Mouse (Mus musculus): ENCODE data around the gene Lama4.

The Lama4 gene

DNA sequence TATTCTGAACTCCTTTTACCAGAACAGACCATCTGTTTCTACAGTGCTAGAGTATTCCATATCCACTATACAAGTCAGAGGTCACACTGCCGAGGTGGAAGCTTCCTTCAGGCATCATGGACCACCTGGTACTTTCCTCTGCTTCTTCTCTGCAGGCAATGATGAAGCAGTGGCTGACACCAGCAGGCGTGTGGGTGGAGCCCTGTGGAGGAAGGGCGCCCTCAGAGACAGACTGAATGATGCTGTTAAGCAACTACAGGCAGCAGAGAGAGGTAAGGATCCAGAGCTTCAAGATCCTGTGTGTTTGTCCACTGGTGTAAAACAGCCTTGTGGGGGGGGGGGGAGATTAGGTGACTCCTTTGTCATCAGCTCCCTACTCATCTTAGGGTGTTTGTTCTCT lies 100.1 kb downstream of the Lama4 start:
- no peak for DNase-seq

DNA sequence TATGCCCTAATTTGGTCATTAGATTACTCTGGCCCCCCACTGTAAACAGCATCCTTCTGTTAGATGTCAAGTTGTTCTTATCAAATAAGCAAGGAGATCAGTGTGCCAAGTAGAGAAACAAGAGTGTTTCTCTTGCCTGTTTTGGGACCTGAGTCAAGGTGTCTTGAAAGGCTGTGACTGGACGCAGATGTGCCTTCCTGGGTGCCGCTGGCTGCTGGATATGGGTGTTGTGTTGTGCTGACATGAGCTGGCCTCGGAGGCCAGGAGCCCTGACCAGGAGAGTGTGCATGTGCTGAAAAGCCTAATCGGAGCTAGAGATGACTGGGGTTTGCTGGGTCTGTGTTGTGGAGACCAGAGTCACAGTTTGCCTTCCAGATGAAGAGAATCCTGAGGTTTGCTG lies 100.7 kb downstream of the Lama4 start:
- DNase-seq = no peak

DNA sequence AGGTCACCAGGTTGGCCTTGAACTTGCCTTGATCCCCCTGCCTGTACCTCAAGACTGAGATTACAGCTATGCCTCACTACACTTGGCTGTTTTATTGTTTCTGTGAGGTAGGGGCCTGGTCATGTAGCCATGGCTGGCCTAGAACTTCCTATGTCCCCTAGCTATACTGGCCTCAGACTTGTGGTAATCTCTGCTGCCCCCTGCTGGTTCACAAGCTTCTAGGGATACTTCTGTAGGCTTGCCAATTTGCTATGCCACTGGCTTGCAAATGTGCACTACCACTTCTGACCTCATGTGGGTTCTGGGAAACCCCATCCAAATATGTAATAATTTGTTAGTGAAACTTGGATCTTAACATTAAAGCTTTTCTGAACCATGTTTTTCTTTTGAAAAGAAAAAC lies 101.6 kb downstream of the Lama4 start:
- DNase-seq = peak; percentile 73

DNA sequence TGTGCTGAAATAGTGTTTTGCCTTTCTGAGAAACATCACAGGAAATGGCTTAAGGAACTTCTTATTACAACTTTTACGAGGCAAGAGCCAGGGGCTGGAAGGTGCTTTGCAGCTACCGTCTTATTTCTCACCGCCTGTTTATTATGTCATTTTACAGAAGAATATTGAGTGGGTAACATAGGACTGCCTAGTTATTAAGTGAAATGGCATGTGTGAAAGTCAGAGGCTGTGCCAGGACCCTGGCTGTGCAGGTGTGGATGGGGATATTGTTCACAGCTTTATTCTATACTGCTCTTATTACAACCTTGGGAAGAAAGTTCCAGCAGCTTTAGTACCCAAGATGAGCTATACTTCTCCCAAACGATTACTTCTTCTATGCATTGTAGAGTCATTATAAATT lies 106.7 kb downstream of the Lama4 start:
- DNase-seq = no peak

GRCm38 (mm10) chr10:39096981-39097380 lies 131.7 kb downstream of the Lama4 start:
- DNase-seq = no peak

DNA sequence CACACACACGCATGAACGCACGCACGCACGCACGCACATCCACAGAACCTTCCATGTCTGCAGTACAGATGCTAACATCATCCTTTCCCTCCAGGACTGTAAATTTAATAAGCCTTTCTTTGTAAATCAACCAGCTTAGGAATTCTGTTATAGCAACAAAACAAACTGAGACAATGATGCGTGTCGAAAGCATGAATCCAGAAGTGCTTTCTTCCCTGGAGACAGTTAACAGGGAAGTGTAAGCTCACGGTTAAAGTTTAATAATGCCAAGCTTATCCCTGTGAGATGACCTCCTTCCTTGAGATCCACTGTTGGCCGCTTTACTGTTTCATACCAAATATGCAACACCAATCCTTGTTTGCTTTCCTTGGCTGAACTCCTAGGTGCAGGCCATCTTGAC lies 133.4 kb downstream of the Lama4 start:
- DNase-seq = no peak

DNA sequence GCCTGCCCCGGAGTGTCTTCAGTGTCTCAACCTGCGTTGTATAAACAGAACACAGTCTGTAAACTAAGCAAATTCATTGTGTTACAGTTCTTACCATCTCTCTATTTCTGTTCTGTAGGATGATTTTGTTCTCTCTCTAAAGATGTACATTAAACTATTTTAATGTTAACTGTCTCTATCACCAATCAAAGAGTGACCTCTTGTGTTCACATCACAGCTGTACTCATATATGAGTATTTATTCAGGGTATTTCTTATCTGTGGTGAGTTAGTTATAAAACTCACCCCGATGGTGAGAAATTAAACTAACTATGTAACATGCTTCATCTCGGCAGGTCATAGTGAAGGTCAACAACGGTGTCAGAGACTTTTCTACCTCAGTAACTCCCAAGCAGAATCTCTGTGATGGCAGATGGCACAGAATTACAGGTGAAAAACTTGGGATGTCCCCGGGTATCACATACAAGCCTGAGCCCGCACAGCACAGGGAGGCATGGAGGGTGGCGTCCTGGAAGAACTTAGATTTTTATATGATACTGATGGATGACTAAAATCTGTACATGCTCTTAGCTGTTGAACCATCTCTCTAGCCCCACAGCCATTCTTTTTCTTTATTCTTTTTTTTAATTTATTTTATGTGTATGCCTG lies 139.6 kb downstream of the Lama4 start:
- no peak for DNase-seq

DNA sequence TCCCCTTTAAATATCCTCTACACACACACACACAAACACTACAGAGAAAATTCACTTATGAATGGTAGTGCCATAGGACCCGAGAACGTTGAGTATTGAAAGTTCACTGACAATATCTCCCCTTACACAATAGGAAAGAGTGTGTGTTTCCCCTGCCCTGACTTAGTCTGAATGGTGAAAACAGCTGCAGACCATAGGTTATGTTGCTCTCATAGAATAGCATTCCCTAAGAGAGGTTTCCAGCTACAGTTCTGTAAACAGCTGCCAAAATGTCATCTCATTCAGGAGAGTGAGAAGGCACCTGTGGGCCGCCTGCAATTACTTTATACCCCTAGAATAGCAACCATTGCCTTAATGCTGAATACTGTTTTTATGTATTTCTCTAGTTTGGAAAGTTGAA lies 141.1 kb downstream of the Lama4 start:
- no peak for DNase-seq

DNA sequence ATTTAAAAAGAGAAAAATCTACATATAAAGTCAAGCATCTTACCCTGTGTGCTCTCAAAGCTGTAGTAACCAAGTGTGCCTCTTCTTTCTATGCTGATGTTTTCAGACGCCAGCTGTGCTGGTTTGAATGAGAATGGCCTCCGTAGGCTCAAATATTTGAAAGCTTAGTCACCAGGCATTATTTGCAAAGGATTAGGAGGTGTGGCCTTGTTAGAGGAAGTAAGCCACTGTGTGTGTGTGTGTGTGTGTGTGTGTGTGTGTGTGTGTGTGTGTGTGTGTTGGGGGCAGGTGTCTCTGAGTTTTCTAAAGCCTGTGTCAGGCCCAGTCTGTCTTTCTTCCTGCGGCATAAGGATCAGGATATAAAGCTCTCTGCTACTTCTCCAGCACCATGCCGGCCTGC lies 141.6 kb downstream of the Lama4 start:
- no peak for DNase-seq

- no peak for DNase-seq
These were observed 143.6 kb downstream of the Lama4 start for GRCm38 (mm10) chr10:39108837-39109488.

DNA sequence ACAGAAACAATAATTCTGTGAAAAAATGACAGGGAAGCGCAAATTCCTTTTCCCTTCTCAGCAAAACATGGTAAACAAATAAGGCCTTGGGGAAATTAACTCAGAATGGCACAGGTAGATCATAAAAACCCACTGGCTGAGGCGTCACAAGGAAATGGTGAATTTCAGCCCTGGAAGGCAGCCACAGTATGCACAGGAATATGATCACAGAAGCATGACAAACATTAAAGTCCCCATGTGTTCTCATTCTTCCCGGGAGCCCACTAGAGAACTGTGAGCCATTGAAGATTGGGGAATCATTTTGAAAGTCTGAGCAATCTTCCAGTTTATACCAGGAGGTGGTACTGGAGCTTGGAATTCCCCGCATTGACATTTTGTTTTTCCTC lies 144.2 kb downstream of the Lama4 start:
- DNase-seq = no peak

DNA sequence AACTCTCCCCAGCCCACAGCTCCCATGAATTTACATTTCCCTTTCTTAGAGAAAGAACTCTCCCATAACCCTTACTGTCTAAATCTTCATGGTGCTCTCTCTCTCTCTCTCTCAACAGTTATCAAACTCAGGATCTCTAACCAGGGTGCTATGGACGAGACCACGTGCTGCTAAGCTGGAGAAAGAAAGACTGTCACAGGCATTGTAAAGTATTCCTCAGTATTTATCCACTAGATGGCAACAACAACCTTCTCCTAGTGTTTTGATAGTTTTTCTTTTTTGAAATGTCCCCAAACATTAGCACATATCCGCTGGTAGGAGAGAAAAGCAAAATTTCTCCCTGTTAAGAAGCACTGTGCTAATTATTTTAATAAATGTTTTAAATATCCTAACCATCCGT lies 156.1 kb downstream of the Lama4 start:
- DNase-seq = no peak

- DNase-seq = peak; percentile 91
These were observed 168.4 kb downstream of the Lama4 start, which contains the start of the genes Fam229b and Tube1 for GRCm38 (mm10) chr10:39133462-39134310. TSS of gene Fam229b (minus strand) at chr10:39133914. TSS of gene Tube1 (plus strand) at chr10:39133976.

GRCm38 (mm10) chr10:39137766-39138165 lies 172.5 kb downstream of the Lama4 start:
- DNase-seq = peak; percentile 46

DNA sequence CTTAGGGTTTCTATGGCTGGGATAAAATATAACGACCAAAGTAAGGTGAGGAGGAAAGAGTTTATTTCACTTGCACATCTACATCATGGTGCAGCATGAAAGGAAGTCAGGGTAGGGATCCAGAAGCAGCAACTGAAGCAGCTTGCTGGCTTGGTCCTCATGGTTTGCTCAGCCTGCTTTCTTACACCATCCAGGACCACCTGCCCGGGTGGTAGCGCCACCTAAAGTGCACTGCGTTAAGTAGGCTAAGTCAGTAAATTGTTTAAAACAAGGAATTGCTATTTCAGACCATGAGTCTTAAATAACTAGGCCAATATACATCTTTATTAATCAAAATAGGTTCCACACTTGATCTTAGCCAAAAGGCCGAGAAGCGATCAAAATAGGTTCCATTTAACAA lies 173.4 kb downstream of the Lama4 start:
- DNase-seq = peak; percentile 48

- DNase-seq = no peak
These were observed 175.5 kb downstream of the Lama4 start for GRCm38 (mm10) chr10:39140843-39141242.

- no peak for DNase-seq
These were observed 176.1 kb downstream of the Lama4 start for GRCm38 (mm10) chr10:39141401-39141800.

DNA sequence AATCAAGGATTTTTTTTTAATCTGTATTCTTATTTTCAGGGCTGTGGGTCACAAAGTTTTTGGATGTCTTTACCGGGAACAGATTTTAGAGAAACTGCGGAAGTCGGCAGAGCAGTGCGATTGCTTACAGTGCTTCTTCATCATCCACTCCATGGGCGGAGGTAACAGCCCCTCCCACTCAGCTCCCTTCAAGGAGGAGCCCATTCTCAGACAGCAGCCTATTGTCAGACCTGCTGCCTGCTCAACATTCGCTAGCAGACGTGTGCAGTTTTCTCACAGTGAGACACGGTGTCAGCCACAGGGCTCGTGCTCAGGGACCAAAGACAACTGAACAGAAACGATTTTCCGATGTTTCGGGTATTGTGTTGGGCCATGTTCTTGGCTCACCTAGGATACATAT lies 176.9 kb downstream of the Lama4 start:
- no peak for DNase-seq

DNA sequence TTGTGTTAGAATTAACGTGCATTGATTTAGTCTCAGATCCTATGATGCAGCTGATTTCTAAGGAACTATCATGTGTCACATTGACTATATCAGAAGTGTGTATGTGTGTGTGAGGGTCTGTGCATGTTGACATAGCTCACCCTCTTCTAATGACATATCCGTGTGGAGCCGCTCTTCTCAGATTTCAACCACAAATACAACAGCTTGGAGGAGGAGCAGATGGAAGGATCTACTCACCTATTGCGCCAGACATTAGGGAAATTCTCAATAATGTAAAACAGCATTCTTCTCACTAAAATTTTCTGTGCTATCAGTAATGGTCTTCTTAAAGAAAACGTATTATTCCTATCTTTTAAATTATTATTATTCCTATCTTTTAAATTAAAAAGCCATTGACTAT lies 191.4 kb downstream of the Lama4 start:
- no peak for DNase-seq

- DNase-seq = no peak
These were observed 192.0 kb downstream of the Lama4 start for GRCm38 (mm10) chr10:39157321-39157720.

DNA sequence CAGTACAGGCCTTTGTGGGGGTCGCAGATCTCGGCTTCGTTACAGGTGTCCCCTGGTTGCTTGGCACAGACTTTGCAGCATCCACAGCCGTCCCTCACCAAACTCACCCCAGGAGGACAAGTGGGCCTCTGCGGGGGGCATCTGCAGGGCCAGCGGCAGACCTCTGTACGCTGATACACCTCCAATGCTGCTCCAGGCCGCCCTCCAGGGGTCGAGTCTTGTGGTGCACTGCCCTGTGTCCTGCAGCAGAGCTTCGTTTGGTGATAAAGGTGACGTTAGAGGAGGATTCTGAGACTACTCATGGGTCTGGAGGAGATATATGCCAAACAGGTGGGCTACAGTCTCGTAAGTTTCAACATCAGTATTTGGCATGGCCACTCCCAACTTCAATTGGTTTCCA lies 193.0 kb downstream of the Lama4 start:
- no peak for DNase-seq
